Mouse (Mus musculus): ENCODE measurements around the gene A130010J15Rik. TPM values are rescaled to one million over a fixed set of nuclear protein-coding genes. Genes with fewer than 3 reads are reported as not detected.

The A130010J15Rik gene
- polyA plus RNA-seq, 1 experiment from 2014 or later: 17.6 TPM

- WGBS: 84% methylated on average over 6 of the region's 6 CpGs
- Histone ChIP-seq H3K4me3 (ENCODE audit: low read depth, low read length) (no peak overlapping the region), H3K4me2 (ENCODE audit: low read depth, low read length) (no peak overlapping the region), H3K4me1 (ENCODE audit: control insufficient read depth, insufficient read depth, low read length) (no peaks in the 10 kb centered on the region), H3K27me3 (ENCODE audit: control insufficient read depth, insufficient read depth, low read length) (no peaks in the 10 kb centered on the region), H3K9ac (replicated peaks; ENCODE audit: low read length) (no peak overlapping the region), H3K36me3 (replicated peaks; ENCODE audit: control insufficient read depth, insufficient read depth, low read depth, low read length) (no peaks in the 10 kb centered on the region), H3K9me3 (replicated peaks; ENCODE audit: control insufficient read depth, low read length) (no peaks in the 10 kb centered on the region), H3K27ac (replicated peaks; ENCODE audit: low read depth, low read length) (no peak overlapping the region)
- ATAC-seq (replicated peaks; ENCODE audit: insufficient number of reproducible peaks, low FRiP score, low TSS enrichment, low read depth) (no peak), DNase-seq (ENCODE audit: low spot score) (no peak)
Observed at GRCm38 (mm10) chr1:193144516-193144915, 23.3 kb upstream of the A130010J15Rik start.

GRCm38 (mm10) chr1:193145101-193145500 is 22.7 kb upstream of the A130010J15Rik start:
- Histone ChIP-seq H3K27ac (replicated peaks; ENCODE audit: low read depth, low read length) (no peak overlapping the region), H3K27me3 (ENCODE audit: control insufficient read depth, insufficient read depth, low read length) (no peaks in the 10 kb centered on the region), H3K9ac (replicated peaks; ENCODE audit: low read length) (no peak overlapping the region), H3K9me3 (replicated peaks; ENCODE audit: control insufficient read depth, low read length) (no peaks in the 10 kb centered on the region), H3K4me3 (ENCODE audit: low read depth, low read length) (no peak overlapping the region), H3K4me2 (ENCODE audit: low read depth, low read length) (no peak overlapping the region), H3K4me1 (ENCODE audit: control insufficient read depth, insufficient read depth, low read length) (no peaks in the 10 kb centered on the region), H3K36me3 (replicated peaks; ENCODE audit: control insufficient read depth, insufficient read depth, low read depth, low read length) (no peaks in the 10 kb centered on the region)
- WGBS: 84% methylated on average over 4 of the region's 4 CpGs
- DNase-seq (ENCODE audit: low spot score) (no peak), ATAC-seq (replicated peaks; ENCODE audit: insufficient number of reproducible peaks, low FRiP score, low TSS enrichment, low read depth) (no peak)

- no peaks in the 10 kb centered on the region for H3K9me3 ChIP-seq (replicated peaks; ENCODE audit: control insufficient read depth, low read length)
- H3K27ac ChIP-seq (replicated peaks; ENCODE audit: low read depth, low read length): no peak overlapping the region
- no peak for ATAC-seq (replicated peaks; ENCODE audit: insufficient number of reproducible peaks, low FRiP score, low TSS enrichment, low read depth)
- no peak overlapping the region for H3K4me2 ChIP-seq (ENCODE audit: low read depth, low read length)
- DNase-seq (ENCODE audit: low spot score): no peak
- H3K4me1 ChIP-seq (ENCODE audit: control insufficient read depth, insufficient read depth, low read length): 0 out of 2 replicates have a peak, but pooled peaks cover 2% of the 10 kb centered on the region
- H3K27me3 ChIP-seq (ENCODE audit: control insufficient read depth, insufficient read depth, low read length): no peaks in the 10 kb centered on the region
- 73% methylated on average over 1 of the region's 1 CpGs for WGBS
- no peak overlapping the region for H3K9ac ChIP-seq (replicated peaks; ENCODE audit: low read length)
- H3K36me3 ChIP-seq (replicated peaks; ENCODE audit: control insufficient read depth, insufficient read depth, low read depth, low read length): no peaks in the 10 kb centered on the region
- H3K4me3 ChIP-seq (ENCODE audit: low read depth, low read length): no peak overlapping the region
Observed at GRCm38 (mm10) chr1:193146416-193146815, 21.4 kb upstream of the A130010J15Rik start.

GRCm38 (mm10) chr1:193149231-193149630 is 18.6 kb upstream of the A130010J15Rik start:
- no peaks in the 10 kb centered on the region for H3K36me3 ChIP-seq (replicated peaks; ENCODE audit: control insufficient read depth, insufficient read depth, low read depth, low read length)
- WGBS: 71% methylated on average over 3 of the region's 3 CpGs

GRCm38 (mm10) chr1:193151134-193151533 is 16.7 kb upstream of the A130010J15Rik start:
- H3K4me1 ChIP-seq (ENCODE audit: control insufficient read depth, insufficient read depth, low read length): peaks cover 5% of the 10 kb centered on the region; the same call in 1 of the 2 replicates
- no peak overlapping the region for H3K4me3 ChIP-seq (ENCODE audit: low read depth, low read length)
- no peak overlapping the region for H3K4me2 ChIP-seq (ENCODE audit: low read depth, low read length)
- no peak overlapping the region for H3K27ac ChIP-seq (replicated peaks; ENCODE audit: low read depth, low read length)
- H3K36me3 ChIP-seq (replicated peaks; ENCODE audit: control insufficient read depth, insufficient read depth, low read depth, low read length): no peaks in the 10 kb centered on the region
- 32% methylated on average over 7 of the region's 7 CpGs for WGBS
- H3K9me3 ChIP-seq (replicated peaks; ENCODE audit: control insufficient read depth, low read length): no peaks in the 10 kb centered on the region
- H3K9ac ChIP-seq (replicated peaks; ENCODE audit: low read length): no peak overlapping the region
- no peak for ATAC-seq (replicated peaks; ENCODE audit: insufficient number of reproducible peaks, low FRiP score, low TSS enrichment, low read depth)
- DNase-seq (ENCODE audit: low spot score): no peak
- peaks cover 21% of the 10 kb centered on the region for H3K27me3 ChIP-seq (ENCODE audit: control insufficient read depth, insufficient read depth, low read length)

More at GRCm38 (mm10) chr1:193149231-193149630, 18.6 kb upstream of the A130010J15Rik start:
- no peak for DNase-seq (ENCODE audit: low spot score)
- H3K27ac ChIP-seq (replicated peaks; ENCODE audit: low read depth, low read length): no peak overlapping the region
- H3K9me3 ChIP-seq (replicated peaks; ENCODE audit: control insufficient read depth, low read length): no peaks in the 10 kb centered on the region
- peaks cover 5% of the 10 kb centered on the region; the same call in 1 of the 2 replicates for H3K4me1 ChIP-seq (ENCODE audit: control insufficient read depth, insufficient read depth, low read length)
- H3K9ac ChIP-seq (replicated peaks; ENCODE audit: low read length): no peak overlapping the region
- no peak overlapping the region for H3K4me2 ChIP-seq (ENCODE audit: low read depth, low read length)
- no peak for ATAC-seq (replicated peaks; ENCODE audit: insufficient number of reproducible peaks, low FRiP score, low TSS enrichment, low read depth)
- H3K27me3 ChIP-seq (ENCODE audit: control insufficient read depth, insufficient read depth, low read length): peaks cover 17% of the 10 kb centered on the region
- no peak overlapping the region for H3K4me3 ChIP-seq (ENCODE audit: low read depth, low read length)

GRCm38 (mm10) chr1:193152872-193153271 is 15.0 kb upstream of the A130010J15Rik start, which contains the start of gene Irf6:
TSS of gene Irf6 (plus strand) at chr1:193153111.
- peak within 1 kb of the TSS; percentile 53 for H3K4me2 ChIP-seq (ENCODE audit: low read depth, low read length)
- H3K27me3 ChIP-seq (ENCODE audit: control insufficient read depth, insufficient read depth, low read length): peaks cover 21% of the 10 kb centered on the region
- peaks cover 5% of the 10 kb centered on the region; the same call in 1 of the 2 replicates for H3K4me1 ChIP-seq (ENCODE audit: control insufficient read depth, insufficient read depth, low read length)
- ATAC-seq (replicated peaks; ENCODE audit: insufficient number of reproducible peaks, low FRiP score, low TSS enrichment, low read depth): peak; percentile 92
- 1% methylated on average over 30 of the region's 30 CpGs for WGBS
- 0 out of 2 replicates have a peak within 1 kb of the TSS, but pooled peaks have one; percentile 9 for H3K9ac ChIP-seq (replicated peaks; ENCODE audit: low read length)
- no peaks in the 10 kb centered on the region for H3K36me3 ChIP-seq (replicated peaks; ENCODE audit: control insufficient read depth, insufficient read depth, low read depth, low read length)
- H3K9me3 ChIP-seq (replicated peaks; ENCODE audit: control insufficient read depth, low read length): no peaks in the 10 kb centered on the region
- peak within 1 kb of the TSS; percentile 33 for H3K4me3 ChIP-seq (ENCODE audit: low read depth, low read length)
- DNase-seq (ENCODE audit: low spot score): peak; percentile 78
- H3K27ac ChIP-seq (replicated peaks; ENCODE audit: low read depth, low read length): no peak within 1 kb of the TSS

GRCm38 (mm10) chr1:193153561-193153960 is 14.3 kb upstream of the A130010J15Rik start:
- peaks cover 21% of the 10 kb centered on the region for H3K27me3 ChIP-seq (ENCODE audit: control insufficient read depth, insufficient read depth, low read length)
- peaks cover 5% of the 10 kb centered on the region; the same call in 1 of the 2 replicates for H3K4me1 ChIP-seq (ENCODE audit: control insufficient read depth, insufficient read depth, low read length)
- no peaks in the 10 kb centered on the region for H3K9me3 ChIP-seq (replicated peaks; ENCODE audit: control insufficient read depth, low read length)
- H3K4me3 ChIP-seq (ENCODE audit: low read depth, low read length): peak overlapping the region; percentile 33
- DNase-seq (ENCODE audit: low spot score): no peak
- 0 out of 2 replicates have a peak overlapping the region, but pooled peaks have one; percentile 9 for H3K9ac ChIP-seq (replicated peaks; ENCODE audit: low read length)
- peak overlapping the region; percentile 53 for H3K4me2 ChIP-seq (ENCODE audit: low read depth, low read length)
- no peaks in the 10 kb centered on the region for H3K36me3 ChIP-seq (replicated peaks; ENCODE audit: control insufficient read depth, insufficient read depth, low read depth, low read length)
- no peak overlapping the region for H3K27ac ChIP-seq (replicated peaks; ENCODE audit: low read depth, low read length)
- ATAC-seq (replicated peaks; ENCODE audit: insufficient number of reproducible peaks, low FRiP score, low TSS enrichment, low read depth): no peak
- WGBS: 21% methylated on average over 16 of the region's 16 CpGs

- no peak overlapping the region for H3K4me2 ChIP-seq (ENCODE audit: low read depth, low read length)
- WGBS: 72% methylated on average over 15 of the region's 15 CpGs
Observed at GRCm38 (mm10) chr1:193156316-193157110, 11.3 kb upstream of the A130010J15Rik start.

More at GRCm38 (mm10) chr1:193156316-193157110, 11.3 kb upstream of the A130010J15Rik start:
- Histone ChIP-seq H3K9ac (replicated peaks; ENCODE audit: low read length) (no peak overlapping the region), H3K27me3 (ENCODE audit: control insufficient read depth, insufficient read depth, low read length) (peaks cover 21% of the 10 kb centered on the region), H3K9me3 (replicated peaks; ENCODE audit: control insufficient read depth, low read length) (no peaks in the 10 kb centered on the region), H3K4me1 (ENCODE audit: control insufficient read depth, insufficient read depth, low read length) (peaks cover 3% of the 10 kb centered on the region; the same call in 1 of the 2 replicates), H3K27ac (replicated peaks; ENCODE audit: low read depth, low read length) (no peak overlapping the region), H3K36me3 (replicated peaks; ENCODE audit: control insufficient read depth, insufficient read depth, low read depth, low read length) (no peaks in the 10 kb centered on the region), H3K4me3 (ENCODE audit: low read depth, low read length) (no peak overlapping the region)
- ATAC-seq (replicated peaks; ENCODE audit: insufficient number of reproducible peaks, low FRiP score, low TSS enrichment, low read depth): no peak
- no peak for DNase-seq (ENCODE audit: low spot score)
